Mouse (Mus musculus) right cerebral cortex, postnatal 4 days (tissue): ENCODE measurements at regions not wholly inside any gene's neighbourhood (a gene's known extent, or its start where the extent isn't known, plus 50 kb on each side); places are given as distances from the start of the nearest gene placed in this dataset.

Experiments
- DNase-seq: peaks from one replicate; pipeline ENCODE4 v3.0.0-alpha.2; 2022

GRCm38 (mm10) chr1:177616335-177617239 lies 113.0 kb upstream of the 1700016C15Rik start:
- no peak for DNase-seq

- no peak for DNase-seq
These were observed 109.0 kb upstream of the 1700016C15Rik start for GRCm38 (mm10) chr1:177620501-177621099.

GRCm38 (mm10) chr1:177621854-177622590 lies 107.6 kb upstream of the 1700016C15Rik start:
- DNase-seq = no peak

- DNase-seq = no peak
These were observed 106.3 kb upstream of the 1700016C15Rik start for GRCm38 (mm10) chr1:177623304-177623726.

GRCm38 (mm10) chr1:177623735-177624134 lies 105.9 kb upstream of the 1700016C15Rik start:
- no peak for DNase-seq

GRCm38 (mm10) chr1:177627814-177628213 lies 101.8 kb upstream of the 1700016C15Rik start:
- DNase-seq = no peak

- no peak for DNase-seq
These were observed 95.5 kb upstream of the 1700016C15Rik start for GRCm38 (mm10) chr1:177633966-177634602.

- DNase-seq = no peak
These were observed 92.6 kb upstream of the 1700016C15Rik start for GRCm38 (mm10) chr1:177637061-177637460.

- no peak for DNase-seq
These were observed 91.2 kb upstream of the 1700016C15Rik start for GRCm38 (mm10) chr1:177638381-177638780.

- peak; percentile 37 for DNase-seq
These were observed 89.4 kb upstream of the 1700016C15Rik start for GRCm38 (mm10) chr1:177639931-177640846.

GRCm38 (mm10) chr1:177642712-177643467 lies 86.7 kb upstream of the 1700016C15Rik start:
- no peak for DNase-seq

- DNase-seq = no peak
These were observed 86.0 kb upstream of the 1700016C15Rik start for GRCm38 (mm10) chr1:177643662-177644061.

- DNase-seq = no peak
These were observed 85.4 kb upstream of the 1700016C15Rik start for GRCm38 (mm10) chr1:177644214-177644613.

- DNase-seq = no peak
These were observed 84.3 kb upstream of the 1700016C15Rik start for GRCm38 (mm10) chr1:177645327-177645726.

GRCm38 (mm10) chr1:177645897-177646535 lies 83.6 kb upstream of the 1700016C15Rik start:
- DNase-seq = no peak

GRCm38 (mm10) chr1:177647876-177648275 lies 81.7 kb upstream of the 1700016C15Rik start:
- no peak for DNase-seq

- DNase-seq = no peak
These were observed 80.6 kb upstream of the 1700016C15Rik start for GRCm38 (mm10) chr1:177648974-177649373.

GRCm38 (mm10) chr1:177651219-177651618 lies 78.4 kb upstream of the 1700016C15Rik start:
- DNase-seq = no peak

GRCm38 (mm10) chr1:177663163-177663562 lies 66.5 kb upstream of the 1700016C15Rik start:
- DNase-seq = no peak

- DNase-seq = no peak
These were observed 62.4 kb upstream of the 1700016C15Rik start for GRCm38 (mm10) chr1:177667041-177667791.
